Mouse (Mus musculus) midbrain, embryonic 12.5 days (tissue): ENCODE results near the gene Rpa2. TPM values are rescaled to one million over a fixed set of nuclear protein-coding genes. Genes with fewer than 3 reads are reported as not detected.
"Not testable (repeated sequence)": the region's sequence is repeated elsewhere in the genome, so short reads cannot be mapped to it uniquely, and the experiment has no call there.

Experiments
- ATAC-seq: fragments of 200-750 bp; cut with Nextera tagmentation; 2 replicates; pipeline ENCODE4 v1.8.0; 2017; ENCODE audit warnings: low read depth, moderate TSS enrichment, moderate library complexity; ENCODE audit not compliant: low FRiP score
- H3K27ac ChIP-seq: fragments of 300-500 bp; sonication (generic); replicated peaks from 2 replicates; pipeline ENCODE4 v1.5.1; 2016; ENCODE audit warnings: mild to moderate bottlenecking
- H3K27me3 ChIP-seq: fragments of 300-500 bp; sonication (generic); 2 replicates; pipeline ENCODE4 v1.6.1; 2016; ENCODE audit warnings: mild to moderate bottlenecking
- H3K36me3 ChIP-seq: fragments of 300-500 bp; sonication (generic); 2 replicates; pipeline ENCODE4 v1.6.1; 2016
- H3K4me1 ChIP-seq: fragments of 300-500 bp; sonication (generic); 2 replicates; pipeline ENCODE4 v1.6.1; 2016
- H3K4me2 ChIP-seq: fragments of 300-500 bp; sonication (generic); replicated peaks from 2 replicates; pipeline ENCODE4 v1.6.1; 2016; ENCODE audit warnings: mild to moderate bottlenecking, moderate library complexity
- H3K4me3 ChIP-seq: fragments of 300-500 bp; sonication (generic); 2 replicates; pipeline ENCODE4 v1.5.1; 2016; ENCODE audit warnings: mild to moderate bottlenecking
- H3K9ac ChIP-seq: fragments of 300-500 bp; sonication (generic); replicated peaks from 2 replicates; pipeline ENCODE4 v1.6.1; 2016; ENCODE audit warnings: mild to moderate bottlenecking, moderate library complexity
- H3K9me3 ChIP-seq: fragments of 300-500 bp; sonication (generic); 2 replicates; pipeline ENCODE4 v1.6.1; 2016; ENCODE audit warnings: mild to moderate bottlenecking
- WGBS: fragments of 180-500 bp; shearing (Covaris S2); methylation state at CpG from one replicate; pipeline ENCODE4 v1.1.7; 2016; 5-methylcytosine and 5-hydroxymethylcytosine counted together
- polyA plus RNA-seq: library from polyadenylated mRNA; unstranded; fragments of >200 nt; fragmentation: Nextera tagmentation; extraction: Ambion mirVana; gene quantifications from 2 replicates; pipeline ENCODE4 v1.2.1, GENCODE M21; 2016

The Rpa2 gene
- polyA plus RNA-seq, 1 experiment from 2014 or later = 123 TPM

GRCm38 (mm10) chr4:132776764-132777163, 8.6 kb downstream of the Rpa2 start:
- 92% methylated on average over 5 of the region's 5 CpGs for WGBS
- Histone ChIP-seq H3K27me3 (no peaks in the 10 kb centered on the region), H3K4me1 (no peaks in the 10 kb centered on the region), H3K9ac (no peak overlapping the region), H3K27ac (no peak overlapping the region), H3K9me3 (no peaks in the 10 kb centered on the region), H3K4me2 (no peak overlapping the region), H3K4me3 (no peak overlapping the region), H3K36me3 (peaks cover 74% of the 10 kb centered on the region)
- no peak for ATAC-seq

- Histone ChIP-seq H3K4me3 (no peak overlapping the region), H3K36me3 (peaks cover 59% of the 10 kb centered on the region), H3K9me3 (no peaks in the 10 kb centered on the region), H3K9ac (no peak overlapping the region), H3K4me2 (no peak overlapping the region), H3K27me3 (no peaks in the 10 kb centered on the region), H3K4me1 (no peaks in the 10 kb centered on the region), H3K27ac (no peak overlapping the region)
- no peak for ATAC-seq
- WGBS = 94% methylated on average over 6 of the region's 6 CpGs
Observed at GRCm38 (mm10) chr4:132778562-132779201, 10.6 kb downstream of the Rpa2 start.

- ATAC-seq = no peak
- Histone ChIP-seq H3K4me3 (no peak overlapping the region), H3K27ac (no peak overlapping the region), H3K9me3 (no peaks in the 10 kb centered on the region), H3K27me3 (no peaks in the 10 kb centered on the region), H3K9ac (no peak overlapping the region), H3K4me1 (no peaks in the 10 kb centered on the region), H3K36me3 (peaks cover 44% of the 10 kb centered on the region), H3K4me2 (no peak overlapping the region)
- WGBS = 89% methylated on average over 4 of the region's 4 CpGs
Observed at GRCm38 (mm10) chr4:132780288-132780687, 12.2 kb downstream of the Rpa2 start.

DNA sequence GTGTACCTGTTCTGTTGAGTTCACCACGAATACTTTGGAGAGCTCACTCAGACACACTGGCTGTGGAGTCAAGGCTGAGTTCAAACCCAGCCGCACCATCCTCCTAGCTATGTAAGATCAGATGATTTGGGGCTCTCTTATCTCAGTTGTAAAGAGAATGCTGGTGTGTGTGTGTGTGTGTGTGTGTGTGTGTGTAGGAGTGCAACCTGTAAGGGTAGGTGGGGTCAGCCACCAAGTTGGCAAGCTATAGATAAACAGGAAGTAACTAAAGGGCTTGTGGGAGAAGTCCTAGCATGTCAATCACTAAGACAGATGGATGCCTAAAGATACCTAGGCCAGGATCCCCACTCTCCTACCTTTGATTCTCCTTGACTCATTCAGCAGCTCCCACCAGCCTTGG, 15.6 kb downstream of the Rpa2 start:
- ATAC-seq = no peak
- no peaks in the 10 kb centered on the region for H3K9me3 ChIP-seq
- H3K4me2 ChIP-seq = no peak overlapping the region
- no peak overlapping the region for H3K9ac ChIP-seq
- H3K27me3 ChIP-seq = no peaks in the 10 kb centered on the region
- WGBS = 93% methylated on average over 2 of the region's 2 CpGs
- H3K27ac ChIP-seq = no peak overlapping the region
- no peaks in the 10 kb centered on the region for H3K4me1 ChIP-seq
- peaks cover 10% of the 10 kb centered on the region for H3K36me3 ChIP-seq
- H3K4me3 ChIP-seq = no peak overlapping the region

DNA sequence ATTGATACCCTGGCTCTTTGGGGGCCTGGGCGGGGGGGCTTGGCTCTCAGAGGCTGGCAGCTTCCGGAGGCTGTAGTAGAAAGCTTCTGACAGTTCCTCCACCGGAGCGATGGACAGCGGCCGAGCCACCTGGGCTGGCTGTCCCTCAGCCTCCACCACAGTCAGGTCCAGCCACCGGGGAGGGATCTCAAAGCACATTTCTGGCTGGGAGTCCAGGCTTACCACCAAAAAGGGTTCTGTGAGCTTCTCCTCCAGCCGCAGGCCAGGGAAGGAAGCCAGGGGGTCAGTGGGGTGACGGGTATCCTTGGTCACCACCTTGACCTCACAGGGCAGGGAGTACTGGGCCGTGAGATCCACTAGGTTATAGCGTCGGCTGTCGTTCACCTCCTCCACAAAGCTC, 17.1 kb downstream of the Rpa2 start:
- WGBS = 89% methylated on average over 13 of the region's 13 CpGs
- no peaks in the 10 kb centered on the region for H3K9me3 ChIP-seq
- ATAC-seq = no peak

DNA sequence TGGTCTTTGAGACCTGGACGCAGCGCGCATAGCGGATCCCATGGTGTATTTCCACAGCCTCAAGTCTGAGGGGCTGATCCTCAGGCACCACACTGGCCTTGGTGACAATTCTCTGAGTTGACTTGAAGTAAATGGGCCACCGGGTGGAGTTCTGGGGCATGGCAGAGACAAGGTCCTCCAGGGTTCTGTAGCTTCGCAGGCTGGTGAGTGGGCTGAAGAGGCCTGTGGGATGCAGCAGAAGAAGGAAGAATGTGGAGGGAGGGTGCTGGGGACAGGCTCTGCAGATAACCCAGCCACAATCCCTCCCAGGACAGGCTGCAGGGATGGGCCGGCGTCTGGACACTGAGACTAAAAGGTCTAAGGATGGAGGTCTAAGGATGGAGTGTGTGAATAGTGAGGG, 21.6 kb downstream of the Rpa2 start:
- ATAC-seq = no peak
- WGBS = 86% methylated on average over 8 of the region's 8 CpGs
- Histone ChIP-seq H3K9me3 (no peaks in the 10 kb centered on the region), H3K4me1 (no peaks in the 10 kb centered on the region), H3K4me3 (no peak overlapping the region), H3K36me3 (no peaks in the 10 kb centered on the region), H3K9ac (no peak overlapping the region), H3K4me2 (no peak overlapping the region), H3K27me3 (peaks cover 5% of the 10 kb centered on the region), H3K27ac (no peak overlapping the region)

More for the DNA sequence above, 17.1 kb downstream of the Rpa2 start:
- Histone ChIP-seq H3K4me1 (no peaks in the 10 kb centered on the region), H3K9ac (no peak overlapping the region), H3K27ac (no peak overlapping the region), H3K27me3 (no peaks in the 10 kb centered on the region), H3K36me3 (no peaks in the 10 kb centered on the region), H3K4me3 (no peak overlapping the region), H3K4me2 (no peak overlapping the region)

DNA sequence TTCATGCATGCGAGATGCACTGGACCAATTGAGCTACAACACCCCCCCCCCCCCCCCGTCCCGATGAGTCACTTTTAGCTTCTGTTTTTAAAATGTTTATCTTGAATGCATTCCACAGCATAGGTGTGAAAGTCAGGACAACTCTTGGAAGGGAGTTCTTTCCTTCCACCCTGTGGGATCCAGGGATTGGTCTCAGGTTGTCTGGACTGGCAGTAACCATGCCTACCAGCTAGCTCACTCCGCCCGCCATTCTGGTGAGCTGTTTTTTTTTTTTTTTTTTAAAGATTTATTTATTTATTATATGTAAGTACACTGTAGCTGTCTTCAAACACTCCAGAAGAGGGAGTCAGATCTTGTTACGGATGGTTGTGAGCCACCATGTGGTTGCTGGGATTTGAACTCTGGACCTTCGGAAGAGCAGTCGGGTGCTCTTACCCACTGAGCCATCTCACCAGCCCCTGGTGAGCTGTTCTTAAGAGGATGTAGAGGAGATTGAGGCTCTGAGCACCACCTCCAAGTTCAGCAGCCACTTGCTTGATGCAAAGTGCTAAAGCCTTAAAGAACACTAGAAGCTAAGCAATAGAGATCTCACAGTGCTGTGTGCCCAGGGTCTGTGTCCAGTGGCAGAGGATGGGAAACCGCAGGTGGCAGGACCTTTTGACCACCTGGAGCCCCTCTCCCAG, 25.3 kb downstream of the Rpa2 start:
- WGBS = 92% methylated on average over 9 of the region's 9 CpGs
- not testable (repeated sequence) for H3K4me1 ChIP-seq, H3K27ac ChIP-seq, H3K9me3 ChIP-seq, ATAC-seq, H3K36me3 ChIP-seq, H3K9ac ChIP-seq, H3K4me2 ChIP-seq, H3K4me3 ChIP-seq
- H3K27me3 ChIP-seq = peaks cover 32% of the 10 kb centered on the region

- no peak overlapping the region for H3K9ac ChIP-seq
- peaks cover 8% of the 10 kb centered on the region for H3K4me1 ChIP-seq
- H3K4me3 ChIP-seq = no peak overlapping the region
- H3K36me3 ChIP-seq = no peaks in the 10 kb centered on the region
- 85% methylated on average over 9 of the region's 9 CpGs for whole genome bisulfite sequencing
- H3K4me2 ChIP-seq = no peak overlapping the region
- H3K9me3 ChIP-seq = no peaks in the 10 kb centered on the region
- ATAC-seq = no peak
- no peak overlapping the region for H3K27ac ChIP-seq
- H3K27me3 ChIP-seq = peaks cover 32% of the 10 kb centered on the region
Observed at GRCm38 (mm10) chr4:132794028-132794427, 25.9 kb downstream of the Rpa2 start.

- Histone ChIP-seq H3K9me3 (no peaks in the 10 kb centered on the region), H3K27ac (no peak overlapping the region), H3K27me3 (peaks cover 32% of the 10 kb centered on the region), H3K4me2 (no peak overlapping the region), H3K36me3 (no peaks in the 10 kb centered on the region), H3K9ac (no peak overlapping the region), H3K4me3 (no peak overlapping the region), H3K4me1 (peaks cover 8% of the 10 kb centered on the region)
- WGBS = 74% methylated on average over 8 of the region's 8 CpGs
- ATAC-seq = no peak
Observed at GRCm38 (mm10) chr4:132794760-132795159, 26.6 kb downstream of the Rpa2 start.

DNA sequence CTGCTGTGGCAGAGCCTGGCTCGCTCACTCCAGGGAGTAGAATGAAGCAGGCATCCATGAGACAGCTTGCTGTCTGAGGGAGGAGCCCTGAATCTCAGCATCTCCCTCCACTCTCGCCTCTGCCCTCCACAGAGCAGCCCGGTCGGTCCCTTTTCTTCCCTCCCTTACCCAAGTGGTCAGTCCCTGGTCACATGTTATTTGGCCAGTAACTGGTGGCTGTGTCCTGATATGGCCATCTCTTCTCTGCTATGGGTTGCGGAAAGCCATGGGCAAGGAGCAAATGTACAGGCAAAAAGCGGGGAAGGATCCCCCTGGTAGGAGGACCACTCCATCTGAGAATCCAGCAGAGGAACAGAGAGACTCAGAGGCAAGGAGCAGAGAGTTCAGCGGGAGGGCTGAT, 27.0 kb downstream of the Rpa2 start:
- no peak for ATAC-seq
- H3K4me3 ChIP-seq = no peak overlapping the region
- no peak overlapping the region for H3K27ac ChIP-seq
- no peaks in the 10 kb centered on the region for H3K36me3 ChIP-seq
- no peaks in the 10 kb centered on the region for H3K9me3 ChIP-seq
- WGBS = 58% methylated on average over 7 of the region's 7 CpGs
- H3K4me1 ChIP-seq = peaks cover 8% of the 10 kb centered on the region
- H3K27me3 ChIP-seq = peaks cover 32% of the 10 kb centered on the region
- H3K9ac ChIP-seq = no peak overlapping the region
- no peak overlapping the region for H3K4me2 ChIP-seq

DNA sequence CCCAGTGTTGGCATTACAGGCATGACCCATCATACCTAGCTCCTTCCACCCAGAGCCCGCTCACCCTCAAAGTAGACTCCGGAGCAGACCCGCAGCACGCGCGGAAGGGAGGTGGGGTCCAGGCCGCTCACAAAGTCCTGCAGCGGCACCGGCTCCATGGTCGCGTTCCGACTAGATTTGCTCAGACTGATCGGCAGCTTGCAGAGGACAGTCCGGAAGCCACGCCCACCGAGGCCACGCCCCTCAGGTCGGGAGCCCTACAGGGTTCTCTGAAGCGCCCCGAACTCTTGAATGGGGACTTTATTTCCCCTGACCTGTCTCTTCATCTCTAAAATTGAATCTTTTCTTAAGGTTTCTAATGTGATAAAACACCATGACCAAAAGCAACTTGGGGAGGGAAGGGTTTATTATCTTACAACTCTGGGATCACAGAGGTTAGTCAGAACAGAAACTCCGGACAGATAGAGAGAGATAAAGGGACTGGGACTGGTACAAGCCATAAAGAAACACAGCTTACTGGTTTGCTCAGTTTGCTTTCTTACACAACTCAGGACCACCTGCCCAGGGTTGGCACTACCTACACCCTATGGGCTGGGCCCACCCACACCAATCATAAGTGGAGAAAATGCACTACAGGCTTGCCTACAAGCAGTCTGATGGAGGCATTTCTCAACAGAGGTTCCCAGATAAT, 28.2 kb downstream of the Rpa2 start, which contains the start of gene Themis2:
TSS of gene Themis2 (minus strand) at position 192 of the 691 bp plus-strand sequence.
- Histone ChIP-seq H3K4me1 (peaks cover 8% of the 10 kb centered on the region), H3K36me3 (no peaks in the 10 kb centered on the region), H3K9me3 (no peaks in the 10 kb centered on the region), H3K4me3 (peak within 1 kb of the TSS; percentile 31), H3K9ac (no peak within 1 kb of the TSS), H3K27ac (no peak within 1 kb of the TSS), H3K27me3 (peaks cover 32% of the 10 kb centered on the region), H3K4me2 (peak within 1 kb of the TSS; percentile 51)
- WGBS = 4% methylated on average over 21 of the region's 21 CpGs
- ATAC-seq = no peak

GRCm38 (mm10) chr4:132797461-132797860, 29.3 kb downstream of the Rpa2 start:
- no peaks in the 10 kb centered on the region for H3K9me3 ChIP-seq
- 76% methylated on average over 1 of the region's 1 CpGs for WGBS

More at GRCm38 (mm10) chr4:132797461-132797860, 29.3 kb downstream of the Rpa2 start:
- H3K27me3 ChIP-seq = peaks cover 32% of the 10 kb centered on the region
- H3K4me1 ChIP-seq = peaks cover 8% of the 10 kb centered on the region
- H3K4me2 ChIP-seq = no peak overlapping the region
- H3K9ac ChIP-seq = no peak overlapping the region
- no peaks in the 10 kb centered on the region for H3K36me3 ChIP-seq
- H3K27ac ChIP-seq = no peak overlapping the region
- ATAC-seq = no peak
- H3K4me3 ChIP-seq = no peak overlapping the region
